Mouse (Mus musculus): ENCODE results near the gene Gm4763.

GRCm38 (mm10) chr7:24751610-24752009 is 24.9 kb upstream of the Gm4763 start:
- TF ChIP-seq CTCF (IDR thresholded peaks at IDR 0.05; ENCODE audit: low read depth, low read length) = no peak
- no peak for TF ChIP-seq POLR2A (IDR thresholded peaks at IDR 0.05; ENCODE audit: extremely low read depth, insufficient read depth, low read length)
